18 mouse cellular contexts compared by ENCODE assay signal in genomic region chr9:60653137-60653536, GRCm38 (mm10). TPM values are rescaled to one million over a fixed set of nuclear protein-coding genes. Genes with fewer than 3 reads are reported as not detected.
DNase-seq lines count a peak whose midpoint lies in the region; ATAC-seq and TF ChIP-seq lines count a peak whose summit lies in the region.
"Had no signal": no experiment of that assay in that cellular context is flagged by ENCODE, and none has a peak within 500 bp of the region (broad histone marks: within the 10 kb centered on the region; RNA-seq: fewer than 3 reads in every experiment).

No protein-coding gene starts in this region.

- TF ChIP-seq CTCF in liver, postnatal 0 days (IDR thresholded peaks at IDR 0.05; ENCODE audit: low read depth): no peak

- H3K4me2 ChIP-seq in liver, postnatal 0 days (ENCODE audit: low read depth, low read length): no peak overlapping the region
- H3K4me2 ChIP-seq in forebrain, embryonic 16.5 days (ENCODE audit: low read length): no peak overlapping the region
- H3K4me2 ChIP-seq: embryonic facial prominence, embryonic 15.5 days; hindbrain, embryonic 13.5 days had no signal

- no peaks in the 10 kb centered on the region for H3K4me1 ChIP-seq in liver, postnatal 0 days (ENCODE audit: insufficient read depth)
- peaks cover 18% of the 10 kb centered on the region for H3K4me1 ChIP-seq in forebrain, embryonic 16.5 days (replicated peaks; ENCODE audit: control insufficient read depth, insufficient read depth, low read length)
- H3K4me1 ChIP-seq: embryonic facial prominence, embryonic 15.5 days had no signal

- peak; percentile 14 for DNase-seq in embryo, embryonic 10.5 days (ENCODE audit: low spot score)
- no peak for DNase-seq in embryo, embryonic 11 days
- DNase-seq in MN1 (ENCODE audit: low spot score): peak; percentile 28
- DNase-seq in c-Kit-positive CD71-positive TER-119-negative erythroid progenitor cells, embryonic 14.5 days (ENCODE audit: low read depth): peak; percentile 3
- no peak for DNase-seq in liver, postnatal 0 days
- DNase-seq in right cerebral cortex, postnatal 25 days: no peak
- DNase-seq: adrenal gland, adult 8-10 months; cerebellum, postnatal 36 days; gastrocnemius, postnatal 14 days; kidney, postnatal 25 days; layer of hippocampus, postnatal 36 days; thymus, adult 2 months had no signal

- H3K27ac ChIP-seq in liver, postnatal 0 days (ENCODE audit: low read depth): no peak overlapping the region
- H3K27ac ChIP-seq in forebrain, embryonic 16.5 days (ENCODE audit: low read length): no peak overlapping the region
- H3K27ac ChIP-seq: embryonic facial prominence, embryonic 15.5 days; hindbrain, embryonic 13.5 days had no signal

- 69% methylated on average over 1 of the region's 1 CpGs for WGBS in liver, postnatal 0 days (ENCODE audit: insufficient replicate concordance)
- 90% methylated on average over 1 of the region's 1 CpGs for WGBS in forebrain, embryonic 16.5 days

- no peaks in the 10 kb centered on the region for H3K36me3 ChIP-seq in liver, postnatal 0 days (replicated peaks; ENCODE audit: insufficient read depth, low read length)
- no peaks in the 10 kb centered on the region for H3K36me3 ChIP-seq in forebrain, embryonic 16.5 days (ENCODE audit: control insufficient read depth, insufficient read depth)
- H3K36me3 ChIP-seq: embryonic facial prominence, embryonic 15.5 days had no signal

- peak; percentile 71 for ATAC-seq in liver, postnatal 0 days
- ATAC-seq in forebrain, embryonic 16.5 days: no peak
- no peak for ATAC-seq in granulocyte monocyte progenitor cell, adult 5-6 weeks (replicated peaks; ENCODE audit: poor library complexity, severe bottlenecking)
- ATAC-seq: intestine, postnatal 0 days had no signal

- H3K27me3 ChIP-seq in liver, postnatal 0 days (ENCODE audit: insufficient read depth, low read length): no peaks in the 10 kb centered on the region
- H3K27me3 ChIP-seq in forebrain, embryonic 16.5 days (replicated peaks; ENCODE audit: control insufficient read depth, insufficient read depth, low read length): no peaks in the 10 kb centered on the region
- H3K27me3 ChIP-seq: embryonic facial prominence, embryonic 15.5 days; hindbrain, embryonic 13.5 days had no signal

- H3K9ac ChIP-seq in liver, postnatal 0 days (replicated peaks): no peak overlapping the region
- no peak overlapping the region for H3K9ac ChIP-seq in forebrain, embryonic 16.5 days (replicated peaks; ENCODE audit: low read depth, low read length)
- H3K9ac ChIP-seq: embryonic facial prominence, embryonic 15.5 days; hindbrain, embryonic 13.5 days had no signal

- H3K4me3 ChIP-seq in liver, postnatal 0 days (ENCODE audit: low read depth, low read length): no peak overlapping the region
- no peak overlapping the region for H3K4me3 ChIP-seq in forebrain, embryonic 16.5 days (replicated peaks; ENCODE audit: low read length)
- H3K4me3 ChIP-seq: embryonic facial prominence, embryonic 15.5 days; hindbrain, embryonic 13.5 days had no signal

- peak; percentile 42; the same call in 1 of the 2 replicates for TF ChIP-seq EP300 in liver, postnatal 0 days (IDR thresholded peaks at IDR 0.05; ENCODE audit: low read depth)

- H3K9me3 ChIP-seq in liver, postnatal 0 days (ENCODE audit: low read length): no peaks in the 10 kb centered on the region
- H3K9me3 ChIP-seq in forebrain, embryonic 16.5 days (ENCODE audit: control insufficient read depth, low read length): no peaks in the 10 kb centered on the region
- H3K9me3 ChIP-seq: embryonic facial prominence, embryonic 15.5 days; hindbrain, embryonic 13.5 days had no signal

RNA-seq across cellular contexts. Expression of gene Lrrc49, which starts 34.8 kb away (rescaled TPM):
- polyA plus RNA-seq in liver, postnatal 0 days (2015; fragmentation: Nextera tagmentation; extraction: Ambion mirVana): 0.63 and 0.66 TPM in 2 replicates
- polyA plus RNA-seq in forebrain, embryonic 16.5 days (2015; fragmentation: Nextera tagmentation; extraction: Ambion mirVana): 63.5 and 72.6 TPM in 2 replicates
- total RNA-seq in granulocyte monocyte progenitor cell, adult 5-6 weeks (2014; fragmentation: Nextera tagmentation): 3.4 and 4.1 TPM in 2 replicates
- 6.1 and 12.0 TPM in 2 replicates for total RNA-seq in granulocyte monocyte progenitor cell, adult 5-6 weeks (2017)

RNA-seq across cellular contexts. Expression of gene Larp6, which starts 59.7 kb away (rescaled TPM):
- 0.07 and 0.11 TPM in 2 replicates for polyA plus RNA-seq in liver, postnatal 0 days (2015; fragmentation: Nextera tagmentation; extraction: Ambion mirVana)
- polyA plus RNA-seq in forebrain, embryonic 16.5 days (2015; fragmentation: Nextera tagmentation; extraction: Ambion mirVana): 8.4 and 10.3 TPM in 2 replicates
- total RNA-seq in granulocyte monocyte progenitor cell, adult 5-6 weeks (2014; fragmentation: Nextera tagmentation): not detected in 2 replicates
- total RNA-seq in granulocyte monocyte progenitor cell, adult 5-6 weeks (2017): not detected in 2 replicates
- total RNA-seq: megakaryocyte-erythroid progenitor cell, adult 5-6 weeks had no signal

Comparison
In these comparisons a context has a peak if more than half of its experiments do, and no peak if none do; other contexts are left out.
1. DNase-seq: peak in embryo, embryonic 10.5 days (single experiment), MN1 (single experiment) and c-Kit-positive CD71-positive TER-119-negative erythroid progenitor cells, embryonic 14.5 days (single experiment); none in embryo, embryonic 11 days (single experiment), liver, postnatal 0 days (single experiment) and right cerebral cortex, postnatal 25 days (single experiment).
2. RNA of gene Lrrc49, which starts 34.8 kb away (polyA plus RNA-seq): 63.5 to 72.6 TPM in forebrain, embryonic 16.5 days; 0.63 to 0.66 TPM in liver, postnatal 0 days; every median in the first group is over 10 times any median in the second.